Mouse (Mus musculus) liver, postnatal 0 days (tissue): Measurements from ENCODE around the gene Olfr1270. TPM values are rescaled to one million over a fixed set of nuclear protein-coding genes. Genes with fewer than 3 reads are reported as not detected.
"Not testable (repeated sequence)": the region's sequence is repeated elsewhere in the genome, so short reads cannot be mapped to it uniquely, and the experiment has no call there.

Source experiments
- ATAC-seq: fragments of 200-750 bp; cut with Nextera tagmentation; 2 replicates; pipeline ENCODE4 v1.8.0; 2017; ENCODE audit warnings: mild to moderate bottlenecking, moderate library complexity
- DNase-seq: peaks from one replicate; pipeline ENCODE4 v3.0.0-alpha.2; 2016
- H3K27ac ChIP-seq: fragments of 300-500 bp; sonication (generic); 2 replicates; pipeline ENCODE4 v1.5.1; 2014; ENCODE audit warnings: antibody characterized with exemption, moderate library complexity, mild to moderate bottlenecking, low read depth
- H3K27me3 ChIP-seq: fragments of 300-500 bp; sonication (generic); 2 replicates; pipeline ENCODE4 v1.6.1; 2014; ENCODE audit warnings: low read length, control low read depth, mixed read lengths; ENCODE audit not compliant: insufficient read depth
- H3K36me3 ChIP-seq: fragments of 300-500 bp; sonication (generic); replicated peaks from 2 replicates; pipeline ENCODE4 v1.6.1; 2014; ENCODE audit warnings: mild to moderate bottlenecking, control low read depth, low read length, moderate library complexity, mixed read lengths; ENCODE audit not compliant: insufficient read depth
- H3K4me1 ChIP-seq: fragments of 300-500 bp; sonication (generic); 2 replicates; pipeline ENCODE4 v1.6.1; 2014; ENCODE audit warnings: antibody characterized with exemption, mild to moderate bottlenecking, control low read depth; ENCODE audit not compliant: insufficient read depth
- H3K4me2 ChIP-seq: fragments of 300-500 bp; sonication (generic); 2 replicates; pipeline ENCODE4 v1.6.1; 2014; ENCODE audit warnings: low read depth, mild to moderate bottlenecking, low read length, moderate library complexity, mixed read lengths
- H3K4me3 ChIP-seq: fragments of 300-500 bp; sonication (generic); 2 replicates; pipeline ENCODE4 v1.5.1; 2014; ENCODE audit warnings: low read depth, low read length
- H3K9ac ChIP-seq: fragments of 300-500 bp; sonication (generic); replicated peaks from 2 replicates; pipeline ENCODE4 v1.6.1; 2014; ENCODE audit warnings: mild to moderate bottlenecking, moderate library complexity
- H3K9me3 ChIP-seq: fragments of 300-500 bp; sonication (generic); 2 replicates; pipeline ENCODE4 v1.6.1; 2016; ENCODE audit warnings: mild to moderate bottlenecking, control low read depth, low read length, mixed read lengths
- CTCF ChIP-seq: sonication (generic); IDR thresholded peaks from 2 replicates; pipeline ENCODE4 v1.5.1; 2016; ENCODE audit warnings: antibody characterized with exemption, low read depth
- EP300 ChIP-seq: IDR thresholded peaks from 2 replicates; pipeline ENCODE4 v1.6.1; 2016; ENCODE audit warnings: antibody characterized with exemption, low read depth, mild to moderate bottlenecking
- WGBS: fragments of 180-500 bp; shearing (Covaris S2); extraction: QIAGEN DNeasy Blood & Tissue Kit; methylation state at CpG from one replicate; pipeline ENCODE4 v1.1.7; 2014; ENCODE audit not compliant: insufficient replicate concordance; 5-methylcytosine and 5-hydroxymethylcytosine counted together
- polyA plus RNA-seq: library from polyadenylated mRNA; unstranded; fragments of >200 nt; fragmentation: Nextera tagmentation; extraction: Ambion mirVana; gene quantifications from 2 replicates; pipeline ENCODE4 v1.2.1, GENCODE M21; 2015

Gene Olfr1270
- not detected in 2 replicates for polyA plus RNA-seq

GRCm38 (mm10) chr2:90152991-90153390 lies at the start of gene Olfr1270:
Olfr1270 (minus strand) TSS chr2:90153091.
- Histone ChIP-seq H3K4me1 (no peaks in the 10 kb centered on the region), H3K27ac (no peak within 1 kb of the TSS), H3K4me2 (no peak within 1 kb of the TSS), H3K36me3 (no peaks in the 10 kb centered on the region), H3K9me3 (no peaks in the 10 kb centered on the region; the same call in 1 of the 2 replicates), H3K4me3 (no peak within 1 kb of the TSS), H3K9ac (no peak within 1 kb of the TSS), H3K27me3 (no peaks in the 10 kb centered on the region)
- 71% methylated on average over 3 of the region's 3 CpGs for WGBS
- no peak for ATAC-seq
- TF ChIP-seq EP300 (no peak), CTCF (no peak)
- DNase-seq, result no peak

- not testable (repeated sequence) for H3K9me3 ChIP-seq, ATAC-seq, H3K36me3 ChIP-seq, DNase-seq, H3K4me1 ChIP-seq, H3K4me3 ChIP-seq, H3K27ac ChIP-seq, H3K4me2 ChIP-seq, H3K9ac ChIP-seq, H3K27me3 ChIP-seq
- no CpG with 5 or more reads among the region's 4 CpGs for WGBS
Measured at GRCm38 (mm10) chr2:90199606-90200005, 46.7 kb upstream of the Olfr1270 start.

GRCm38 (mm10) chr2:90195285-90195684 lies 42.4 kb upstream of the Olfr1270 start:
- H3K36me3 ChIP-seq, H3K4me1 ChIP-seq, H3K9me3 ChIP-seq, ATAC-seq, H3K27ac ChIP-seq, H3K27me3 ChIP-seq, H3K4me3 ChIP-seq, DNase-seq, H3K4me2 ChIP-seq, H3K9ac ChIP-seq: not testable (repeated sequence)
- no CpG with 5 or more reads among the region's 6 CpGs for WGBS

GRCm38 (mm10) chr2:90194750-90195149 lies 41.9 kb upstream of the Olfr1270 start:
- not testable (repeated sequence) for H3K36me3 ChIP-seq, ATAC-seq

GRCm38 (mm10) chr2:90187082-90187481 lies 34.2 kb upstream of the Olfr1270 start:
- H3K4me3 ChIP-seq, H3K4me1 ChIP-seq, ATAC-seq, H3K36me3 ChIP-seq, H3K4me2 ChIP-seq, H3K27ac ChIP-seq, H3K9me3 ChIP-seq, DNase-seq, H3K9ac ChIP-seq, H3K27me3 ChIP-seq: not testable (repeated sequence)
- no CpG with 5 or more reads among the region's 5 CpGs for WGBS

More at GRCm38 (mm10) chr2:90194750-90195149, 41.9 kb upstream of the Olfr1270 start:
- H3K4me2 ChIP-seq, H3K27me3 ChIP-seq, H3K4me3 ChIP-seq, H3K4me1 ChIP-seq, H3K9ac ChIP-seq, H3K27ac ChIP-seq, H3K9me3 ChIP-seq, DNase-seq: not testable (repeated sequence)
- no CpG with 5 or more reads among the region's 3 CpGs for WGBS

GRCm38 (mm10) chr2:90186082-90186481 lies 33.2 kb upstream of the Olfr1270 start:
- H3K4me1 ChIP-seq, H3K4me2 ChIP-seq, H3K4me3 ChIP-seq, DNase-seq, H3K9ac ChIP-seq, ATAC-seq, H3K27me3 ChIP-seq, H3K9me3 ChIP-seq, H3K36me3 ChIP-seq, H3K27ac ChIP-seq: not testable (repeated sequence)
- WGBS, result no CpG with 5 or more reads among the region's 4 CpGs

- no peaks in the 10 kb centered on the region for H3K36me3 ChIP-seq
- H3K4me1 ChIP-seq, result no peaks in the 10 kb centered on the region
- H3K4me2 ChIP-seq, result no peak overlapping the region
- DNase-seq, result no peak
- 78% methylated on average over 9 of the region's 9 CpGs for WGBS
- ATAC-seq, result no peak
- no peaks in the 10 kb centered on the region for H3K27me3 ChIP-seq
- no peaks in the 10 kb centered on the region; the same call in 1 of the 2 replicates for H3K9me3 ChIP-seq
- TF ChIP-seq CTCF (no peak), EP300 (no peak)
- no peak overlapping the region for H3K9ac ChIP-seq
- no peak overlapping the region for H3K4me3 ChIP-seq
- no peak overlapping the region for H3K27ac ChIP-seq
Measured at GRCm38 (mm10) chr2:90153916-90154315, 1.0 kb upstream of the Olfr1270 start.
